Mouse (Mus musculus): ENCODE measurements around the gene Nat8f5.
"Not testable (repeated sequence)": the region's sequence is repeated elsewhere in the genome, so short reads cannot be mapped to it uniquely, and the experiment has no call there.

Gene Nat8f5

GRCm38 (mm10) chr6:85836098-85836497 is 15.3 kb upstream of the Nat8f5 start:
- not testable (repeated sequence) for DNase-seq (ENCODE audit: low spot score in 2 of 2)

GRCm38 (mm10) chr6:85835104-85835503 is 14.3 kb upstream of the Nat8f5 start:
- not testable (repeated sequence) for DNase-seq (ENCODE audit: low spot score in 2 of 2)

GRCm38 (mm10) chr6:85834504-85835100 is 13.8 kb upstream of the Nat8f5 start:
- DNase-seq (ENCODE audit: low spot score in 2 of 2): not testable (repeated sequence)

- no peak for DNase-seq (ENCODE audit: low spot score in 2 of 2)
These were observed 11.1 kb upstream of the Nat8f5 start, which contains the start of gene Nat8 for GRCm38 (mm10) chr6:85831796-85832321. TSS of gene Nat8 (minus strand) at chr6:85832082.

GRCm38 (mm10) chr6:85829462-85829861 is 8.7 kb upstream of the Nat8f5 start:
- DNase-seq (ENCODE audit: low spot score in 2 of 2): no peak

- no peak for DNase-seq (ENCODE audit: low spot score in 2 of 2)
These were observed 5.1 kb upstream of the Nat8f5 start for GRCm38 (mm10) chr6:85825886-85826285.

- DNase-seq (ENCODE audit: low spot score in 2 of 2): no peak
These were observed 2.8 kb upstream of the Nat8f5 start for GRCm38 (mm10) chr6:85823382-85824090.

- DNase-seq (ENCODE audit: low spot score in 2 of 2): no peak
These were observed 1.5 kb upstream of the Nat8f5 start for GRCm38 (mm10) chr6:85822286-85822685.

- no peak for DNase-seq (ENCODE audit: low spot score in 2 of 2)
These were observed 2.4 kb downstream of the Nat8f5 start for GRCm38 (mm10) chr6:85818338-85818737.

- DNase-seq (ENCODE audit: low spot score in 2 of 2): no peak
These were observed 7.4 kb downstream of the Nat8f5 start for GRCm38 (mm10) chr6:85813339-85813738.

- DNase-seq (ENCODE audit: low spot score in 2 of 2): not testable (repeated sequence)
These were observed 9.7 kb downstream of the Nat8f5 start for GRCm38 (mm10) chr6:85810942-85811537.

- DNase-seq (ENCODE audit: low spot score in 2 of 2): not testable (repeated sequence)
These were observed 10.3 kb downstream of the Nat8f5 start for GRCm38 (mm10) chr6:85810514-85810913.

- not testable (repeated sequence) for DNase-seq (ENCODE audit: low spot score in 2 of 2)
These were observed 11.0 kb downstream of the Nat8f5 start for GRCm38 (mm10) chr6:85809784-85810183.

GRCm38 (mm10) chr6:85803180-85803579 is 17.6 kb downstream of the Nat8f5 start:
- DNase-seq (ENCODE audit: low spot score in 2 of 2): not testable (repeated sequence)

Measured in left cerebral cortex, adult 9 months (tissue).